Mouse (Mus musculus): ENCODE results near the gene Etl4. TPM values are rescaled to one million over a fixed set of nuclear protein-coding genes. Genes with fewer than 3 reads are reported as not detected.
A peak's percentile ranks its signal among the peaks of the same experiment; 100 is the strongest.

Etl4 gene
- total and polyA plus RNA-seq, 2 experiments from 2014 or later = 7.6 to 20.6 TPM

DNA sequence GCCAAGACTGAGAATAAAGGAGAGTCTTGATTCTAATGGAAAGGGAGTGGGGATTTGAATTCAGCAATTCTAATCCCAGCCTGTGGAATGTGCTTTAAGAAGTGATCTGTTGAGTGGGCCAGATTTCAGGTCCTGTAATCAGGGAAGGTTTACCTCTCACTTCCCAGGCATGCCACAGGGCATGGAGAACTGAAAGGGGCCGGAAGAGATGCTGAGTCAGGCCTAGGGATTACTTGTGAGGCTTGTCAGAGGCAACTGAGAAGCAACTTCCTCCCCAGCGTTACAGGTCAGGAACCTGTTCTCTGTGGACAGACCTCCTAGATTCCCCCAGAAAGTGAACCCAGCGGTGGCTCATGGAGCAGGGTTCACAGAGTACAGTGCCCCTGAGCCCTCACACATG, 646.1 kb downstream of the Etl4 start:
- H3K27ac ChIP-seq (ENCODE audit: low read depth) = no peak overlapping the region
- peaks cover 10% of the 10 kb centered on the region; the same call in 1 of the 2 replicates for H3K4me1 ChIP-seq (ENCODE audit: control insufficient read depth, insufficient read depth)
- no peak for ATAC-seq (ENCODE audit: insufficient read depth, low read depth)
- no peak overlapping the region for H3K4me3 ChIP-seq (ENCODE audit: low read depth, low read length)
- no peak overlapping the region for H3K9ac ChIP-seq (replicated peaks; ENCODE audit: low read depth, low read length)
- DNase-seq (ENCODE audit: low spot score) = no peak
- H3K9me3 ChIP-seq (replicated peaks; ENCODE audit: control insufficient read depth, low read length) = no peaks in the 10 kb centered on the region
- TF ChIP-seq CTCF (IDR thresholded peaks at IDR 0.05; ENCODE audit: low read depth) = no peak
- no peak for TF ChIP-seq EP300 (IDR thresholded peaks at IDR 0.05; ENCODE audit: low read depth)
- H3K36me3 ChIP-seq (replicated peaks; ENCODE audit: control insufficient read depth, insufficient read depth, low read length) = no peaks in the 10 kb centered on the region
- no peak overlapping the region for H3K4me2 ChIP-seq (ENCODE audit: low read depth, low read length)
- H3K27me3 ChIP-seq (ENCODE audit: control insufficient read depth, insufficient read depth, low read length) = no peaks in the 10 kb centered on the region
- WGBS = 72% methylated on average over 3 of the region's 3 CpGs

DNA sequence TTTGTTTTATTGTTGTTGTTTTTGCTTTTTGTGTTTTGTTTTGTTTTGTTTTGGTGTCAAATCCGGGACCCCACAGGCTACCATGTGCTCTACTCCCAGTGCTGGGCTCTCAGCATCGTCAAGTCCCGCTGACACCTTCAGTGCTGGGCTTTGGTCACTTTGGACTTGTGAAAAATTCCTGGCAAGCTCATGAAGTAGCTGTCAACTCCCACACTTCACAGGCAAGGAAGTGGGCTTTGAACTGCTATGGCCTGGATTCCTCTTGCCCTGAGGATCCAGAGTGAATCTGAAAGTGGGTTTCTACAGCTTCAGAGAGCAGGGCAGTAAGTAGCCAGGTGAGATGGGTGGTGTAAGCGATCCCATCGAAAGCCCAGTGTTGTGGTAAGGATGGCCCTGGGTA, 649.5 kb downstream of the Etl4 start:
- Histone ChIP-seq H3K9me3 (replicated peaks; ENCODE audit: control insufficient read depth, low read length) (no peaks in the 10 kb centered on the region), H3K9ac (replicated peaks; ENCODE audit: low read depth, low read length) (no peak overlapping the region), H3K4me1 (ENCODE audit: control insufficient read depth, insufficient read depth) (peaks cover 15% of the 10 kb centered on the region; the same call in 1 of the 2 replicates), H3K27me3 (ENCODE audit: control insufficient read depth, insufficient read depth, low read length) (no peaks in the 10 kb centered on the region), H3K4me2 (ENCODE audit: low read depth, low read length) (no peak overlapping the region), H3K36me3 (replicated peaks; ENCODE audit: control insufficient read depth, insufficient read depth, low read length) (no peaks in the 10 kb centered on the region), H3K27ac (ENCODE audit: low read depth) (no peak overlapping the region; the same call in 1 of the 2 replicates), H3K4me3 (ENCODE audit: low read depth, low read length) (no peak overlapping the region)
- DNase-seq (ENCODE audit: low spot score) = no peak
- no peak for ATAC-seq (ENCODE audit: insufficient read depth, low read depth)
- no peak for TF ChIP-seq CTCF (IDR thresholded peaks at IDR 0.05; ENCODE audit: low read depth)
- no peak for TF ChIP-seq EP300 (IDR thresholded peaks at IDR 0.05; ENCODE audit: low read depth)
- WGBS = 47% methylated on average over 5 of the region's 5 CpGs

GRCm38 (mm10) chr2:20559723-20560122, 650.1 kb downstream of the Etl4 start:
- 33% methylated on average over 2 of the region's 2 CpGs for WGBS
- Histone ChIP-seq H3K4me2 (ENCODE audit: low read depth, low read length) (no peak overlapping the region), H3K27me3 (ENCODE audit: control insufficient read depth, insufficient read depth, low read length) (no peaks in the 10 kb centered on the region), H3K4me3 (ENCODE audit: low read depth, low read length) (no peak overlapping the region), H3K36me3 (replicated peaks; ENCODE audit: control insufficient read depth, insufficient read depth, low read length) (no peaks in the 10 kb centered on the region), H3K9me3 (replicated peaks; ENCODE audit: control insufficient read depth, low read length) (no peaks in the 10 kb centered on the region), H3K9ac (replicated peaks; ENCODE audit: low read depth, low read length) (no peak overlapping the region), H3K27ac (ENCODE audit: low read depth) (no peak overlapping the region), H3K4me1 (ENCODE audit: control insufficient read depth, insufficient read depth) (peaks cover 15% of the 10 kb centered on the region; the same call in 1 of the 2 replicates)
- no peak for TF ChIP-seq EP300 (IDR thresholded peaks at IDR 0.05; ENCODE audit: low read depth)
- no peak for TF ChIP-seq CTCF (IDR thresholded peaks at IDR 0.05; ENCODE audit: low read depth)
- peak; percentile 49; the same call in 1 of the 2 replicates for ATAC-seq (ENCODE audit: insufficient read depth, low read depth)
- DNase-seq (ENCODE audit: low spot score) = no peak

- H3K36me3 ChIP-seq (replicated peaks; ENCODE audit: control insufficient read depth, insufficient read depth, low read length) = no peaks in the 10 kb centered on the region
- H3K27me3 ChIP-seq (ENCODE audit: control insufficient read depth, insufficient read depth, low read length) = no peaks in the 10 kb centered on the region
- no peak for DNase-seq (ENCODE audit: low spot score)
- no peak for TF ChIP-seq CTCF (IDR thresholded peaks at IDR 0.05; ENCODE audit: low read depth)
- TF ChIP-seq EP300 (IDR thresholded peaks at IDR 0.05; ENCODE audit: low read depth) = no peak
- H3K9ac ChIP-seq (replicated peaks; ENCODE audit: low read depth, low read length) = no peak overlapping the region
- WGBS = 90% methylated on average over 9 of the region's 9 CpGs
- H3K4me1 ChIP-seq (ENCODE audit: control insufficient read depth, insufficient read depth) = peaks cover 15% of the 10 kb centered on the region; the same call in 1 of the 2 replicates
- H3K27ac ChIP-seq (ENCODE audit: low read depth) = no peak overlapping the region
- H3K4me2 ChIP-seq (ENCODE audit: low read depth, low read length) = no peak overlapping the region
- no peak for ATAC-seq (ENCODE audit: insufficient read depth, low read depth)
- no peak overlapping the region for H3K4me3 ChIP-seq (ENCODE audit: low read depth, low read length)
- H3K9me3 ChIP-seq (replicated peaks; ENCODE audit: control insufficient read depth, low read length) = no peaks in the 10 kb centered on the region
Observed at GRCm38 (mm10) chr2:20560581-20560980, 651.0 kb downstream of the Etl4 start.

- no peak for DNase-seq (ENCODE audit: low spot score)
- TF ChIP-seq CTCF (IDR thresholded peaks at IDR 0.05; ENCODE audit: low read depth) (no peak), EP300 (IDR thresholded peaks at IDR 0.05; ENCODE audit: low read depth) (no peak)
- Histone ChIP-seq H3K9me3 (replicated peaks; ENCODE audit: control insufficient read depth, low read length) (no peaks in the 10 kb centered on the region), H3K36me3 (replicated peaks; ENCODE audit: control insufficient read depth, insufficient read depth, low read length) (no peaks in the 10 kb centered on the region), H3K27ac (ENCODE audit: low read depth) (no peak overlapping the region), H3K9ac (replicated peaks; ENCODE audit: low read depth, low read length) (no peak overlapping the region), H3K27me3 (ENCODE audit: control insufficient read depth, insufficient read depth, low read length) (no peaks in the 10 kb centered on the region), H3K4me2 (ENCODE audit: low read depth, low read length) (no peak overlapping the region), H3K4me1 (ENCODE audit: control insufficient read depth, insufficient read depth) (peaks cover 15% of the 10 kb centered on the region; the same call in 1 of the 2 replicates), H3K4me3 (ENCODE audit: low read depth, low read length) (no peak overlapping the region)
- no peak for ATAC-seq (ENCODE audit: insufficient read depth, low read depth)
- 40% methylated on average over 6 of the region's 6 CpGs for WGBS
Observed at GRCm38 (mm10) chr2:20563036-20563435, 653.5 kb downstream of the Etl4 start.

- WGBS = 72% methylated on average over 1 of the region's 1 CpGs
Observed at GRCm38 (mm10) chr2:20568456-20568855, 658.9 kb downstream of the Etl4 start.

More at GRCm38 (mm10) chr2:20568456-20568855, 658.9 kb downstream of the Etl4 start:
- H3K4me1 ChIP-seq (ENCODE audit: control insufficient read depth, insufficient read depth) = no peaks in the 10 kb centered on the region
- no peaks in the 10 kb centered on the region for H3K36me3 ChIP-seq (replicated peaks; ENCODE audit: control insufficient read depth, insufficient read depth, low read length)
- no peaks in the 10 kb centered on the region for H3K27me3 ChIP-seq (ENCODE audit: control insufficient read depth, insufficient read depth, low read length)
- H3K9me3 ChIP-seq (replicated peaks; ENCODE audit: control insufficient read depth, low read length) = no peaks in the 10 kb centered on the region
- H3K4me3 ChIP-seq (ENCODE audit: low read depth, low read length) = no peak overlapping the region
- H3K27ac ChIP-seq (ENCODE audit: low read depth) = no peak overlapping the region
- H3K9ac ChIP-seq (replicated peaks; ENCODE audit: low read depth, low read length) = no peak overlapping the region
- TF ChIP-seq EP300 (IDR thresholded peaks at IDR 0.05; ENCODE audit: low read depth) (no peak), CTCF (IDR thresholded peaks at IDR 0.05; ENCODE audit: low read depth) (no peak)
- ATAC-seq (ENCODE audit: insufficient read depth, low read depth) (no peak), DNase-seq (ENCODE audit: low spot score) (no peak)
- H3K4me2 ChIP-seq (ENCODE audit: low read depth, low read length) = no peak overlapping the region

Measured in heart, postnatal 0 days (tissue).